Mouse (Mus musculus) gastrocnemius, postnatal 10 days (tissue): ENCODE measurements around the gene Smarcd2. TPM values are rescaled to one million over a fixed set of nuclear protein-coding genes. Genes with fewer than 3 reads are reported as not detected.

Experiments
- DNase-seq: peaks from one replicate; pipeline ENCODE4 v3.0.0; 2021; ENCODE audit warnings: mixed read lengths
- long read RNA-seq, 2 experiments: library from polyadenylated mRNA; stranded (forward); transcript quantifications; one replicate each; pipeline ENCODE4 v2.0.0; 2021
- total RNA-seq, 2 experiments: library from RNA; stranded (reverse); gene quantifications; 2 replicates each; pipeline ENCODE4 v1.2.3; 2021

The Smarcd2 gene
- total RNA-seq = 10 to 100 TPM; 23.6 to 27.3 TPM
- long read RNA-seq, experiment 1, transcript Smarcd2-201 (13 exons, 2,747 nt) = major isoform, 39 of 47 reads
- long read RNA-seq, experiment 1, partial matches to known transcripts = 4 of 47 reads
- long read RNA-seq, experiment 1, other reads (novel, unspliced or antisense) = 3 of 47 reads
- long read RNA-seq, experiment 2, transcript Smarcd2-201 (13 exons, 2,747 nt) = major isoform, 28 of 40 reads
- long read RNA-seq, experiment 2, partial matches to known transcripts = 6 of 40 reads
- long read RNA-seq, experiment 2, other reads (novel, unspliced or antisense) = 4 of 40 reads

DNA sequence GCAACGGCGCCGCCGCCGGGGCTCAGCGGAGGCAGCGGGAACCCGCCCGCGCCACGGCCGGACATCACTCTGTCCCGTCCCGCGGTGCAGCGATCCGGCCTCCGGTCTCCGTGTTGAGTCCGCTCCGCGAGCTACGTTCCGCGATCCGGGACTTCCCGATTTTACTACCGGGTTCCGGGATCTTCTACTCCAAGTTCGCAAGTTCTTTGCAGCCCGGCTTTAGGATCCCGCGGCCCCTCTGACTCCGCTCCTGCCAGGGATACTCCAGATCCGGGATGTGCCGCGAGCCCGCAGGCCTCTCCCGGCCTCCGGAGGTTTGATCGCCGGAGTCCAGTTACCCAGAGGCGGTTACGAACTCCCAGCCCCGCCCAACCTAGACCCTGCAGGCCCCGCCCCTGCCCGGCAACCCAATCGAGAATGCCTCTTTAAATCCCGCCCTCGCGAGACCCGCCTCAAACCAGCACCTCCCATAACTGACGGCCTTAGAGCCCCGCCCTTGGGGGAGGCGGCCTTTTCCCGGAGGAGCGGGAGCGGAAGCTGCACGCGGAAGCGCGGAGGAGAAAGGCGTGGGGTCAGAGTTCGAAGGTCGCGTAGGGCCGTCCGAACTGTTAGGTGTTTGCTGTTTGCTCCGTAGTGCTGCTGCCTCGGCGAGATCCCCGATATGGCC lies at the start of gene Smarcd2:
Smarcd2 (minus strand) TSS at position 329 of the 667 bp plus-strand sequence.
- peak; percentile 97 for DNase-seq

GRCm38 (mm10) chr11:106318406-106319366 lies 45.9 kb upstream of the Smarcd2 start:
- no peak for DNase-seq

DNA sequence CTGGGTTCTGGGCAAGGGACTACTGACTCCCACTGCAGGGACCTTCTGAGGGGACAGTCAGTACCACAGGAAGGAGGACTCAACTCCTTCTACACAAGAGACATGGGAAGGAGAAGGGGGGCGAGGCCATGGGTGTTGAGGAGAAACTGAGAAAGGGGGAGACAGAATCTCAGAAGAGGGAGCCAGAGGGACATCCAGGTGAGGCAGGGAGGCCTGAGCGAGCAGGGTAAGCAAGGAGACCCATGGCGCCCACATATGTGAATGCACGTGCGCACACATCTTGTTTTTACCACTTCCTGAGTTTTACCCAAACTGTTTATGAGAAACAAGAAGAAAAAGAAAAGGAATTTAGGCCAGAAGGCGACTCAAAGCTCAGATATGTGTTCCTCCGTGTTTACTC lies 45.0 kb upstream of the Smarcd2 start:
- no peak for DNase-seq

DNA sequence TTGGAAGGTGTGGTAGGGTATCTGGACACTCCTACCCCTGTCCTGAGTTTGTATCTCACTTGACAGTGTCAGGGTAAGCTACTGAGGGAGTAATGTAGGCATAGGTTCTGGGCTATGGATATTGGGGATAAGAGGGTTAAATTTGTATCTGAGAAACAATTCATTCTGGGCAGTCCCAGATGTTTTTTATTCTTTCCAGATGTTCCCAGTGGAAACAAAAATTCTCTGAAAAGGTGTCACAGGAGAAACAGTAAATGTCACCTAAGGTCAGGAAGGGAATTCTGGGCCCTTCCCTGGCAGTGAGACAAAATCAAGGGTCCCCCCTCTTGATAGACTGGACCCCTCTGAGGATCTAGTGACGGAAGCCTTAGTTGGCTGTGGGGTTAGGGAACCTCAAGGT lies 43.6 kb upstream of the Smarcd2 start:
- DNase-seq = no peak

- DNase-seq = no peak
Measured at GRCm38 (mm10) chr11:106314333-106314812, 41.6 kb upstream of the Smarcd2 start, which contains the start of gene Cd79b. TSS of gene Cd79b (minus strand) at chr11:106314762.

GRCm38 (mm10) chr11:106313533-106313932 lies 40.8 kb upstream of the Smarcd2 start:
- no peak for DNase-seq

DNA sequence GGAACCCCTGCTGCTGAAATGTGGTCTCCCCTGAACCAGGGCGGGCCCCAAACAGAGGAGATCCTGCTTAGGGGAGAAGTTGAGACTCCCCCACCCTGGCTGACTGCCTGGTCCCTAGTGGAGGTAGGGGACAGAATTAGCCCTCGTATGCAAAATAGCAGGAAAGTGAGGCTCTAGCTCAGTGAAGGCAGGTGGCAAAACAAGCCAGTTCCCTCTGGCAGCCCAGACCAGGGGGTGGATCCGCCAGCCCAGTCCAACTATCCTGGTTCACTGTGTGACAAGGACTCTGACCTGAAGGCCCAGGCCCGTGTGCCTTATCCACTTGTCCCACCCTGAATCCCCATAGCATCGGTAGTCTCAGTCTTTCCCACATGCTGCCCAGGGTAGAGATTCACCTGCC lies 37.4 kb upstream of the Smarcd2 start:
- DNase-seq = no peak

GRCm38 (mm10) chr11:106308162-106308561 lies 35.4 kb upstream of the Smarcd2 start:
- no peak for DNase-seq

DNA sequence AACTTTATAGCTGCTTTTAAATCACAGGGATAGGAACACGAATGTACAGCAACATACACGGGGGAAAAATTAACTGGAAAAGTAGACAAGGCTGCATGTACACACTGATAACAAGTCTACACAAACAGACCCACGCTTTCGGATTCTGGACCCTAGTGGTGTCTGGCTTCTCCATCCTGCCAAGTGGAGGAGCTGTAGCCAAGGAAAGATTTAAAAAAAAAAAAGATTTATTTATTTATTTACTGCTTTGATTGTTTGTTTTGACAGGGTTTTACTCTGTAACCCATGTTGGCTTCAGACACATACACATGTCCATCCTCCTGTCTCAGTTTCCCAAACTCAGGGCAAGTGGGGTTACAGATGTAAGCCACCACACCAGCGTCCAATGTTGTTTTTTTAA lies 34.7 kb upstream of the Smarcd2 start:
- DNase-seq = no peak

- DNase-seq = no peak
Measured at GRCm38 (mm10) chr11:106306758-106307157, 34.0 kb upstream of the Smarcd2 start.

- DNase-seq = no peak
Measured at GRCm38 (mm10) chr11:106306065-106306385, 33.3 kb upstream of the Smarcd2 start.

DNA sequence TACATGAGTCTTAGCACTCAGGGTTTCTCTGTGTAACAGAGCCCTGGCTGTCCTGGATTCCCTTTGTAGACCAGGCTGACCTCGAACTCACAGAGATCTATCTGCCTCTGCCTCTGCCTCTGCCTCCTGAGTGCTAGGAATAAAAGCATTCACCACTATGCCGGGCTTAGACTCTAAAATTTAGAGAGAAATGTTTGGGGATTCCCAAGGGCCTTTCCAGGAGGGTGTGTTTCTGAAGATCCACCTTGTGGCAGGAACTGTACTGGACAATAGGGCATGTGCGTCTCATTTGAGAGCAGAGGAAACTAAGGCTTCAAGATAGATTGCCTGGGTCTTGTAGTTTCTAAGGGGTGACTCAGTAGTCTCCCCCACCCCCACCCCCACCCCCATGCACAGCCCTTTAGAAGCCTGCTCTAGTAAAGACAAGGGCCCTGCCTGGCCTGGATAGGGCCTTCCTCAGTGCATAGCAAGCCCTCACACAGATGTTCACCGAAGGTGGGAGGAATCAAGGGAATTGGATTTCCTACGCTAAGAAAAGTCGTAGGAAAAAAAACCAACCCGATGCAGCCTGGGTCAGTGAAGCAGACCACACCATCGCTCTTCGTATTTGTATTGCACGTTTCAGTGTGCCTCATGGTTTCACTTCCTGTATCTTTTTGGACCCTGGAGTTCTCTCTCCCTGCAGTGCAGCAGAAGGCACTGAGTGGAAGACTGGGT lies 32.7 kb upstream of the Smarcd2 start:
- no peak for DNase-seq

DNA sequence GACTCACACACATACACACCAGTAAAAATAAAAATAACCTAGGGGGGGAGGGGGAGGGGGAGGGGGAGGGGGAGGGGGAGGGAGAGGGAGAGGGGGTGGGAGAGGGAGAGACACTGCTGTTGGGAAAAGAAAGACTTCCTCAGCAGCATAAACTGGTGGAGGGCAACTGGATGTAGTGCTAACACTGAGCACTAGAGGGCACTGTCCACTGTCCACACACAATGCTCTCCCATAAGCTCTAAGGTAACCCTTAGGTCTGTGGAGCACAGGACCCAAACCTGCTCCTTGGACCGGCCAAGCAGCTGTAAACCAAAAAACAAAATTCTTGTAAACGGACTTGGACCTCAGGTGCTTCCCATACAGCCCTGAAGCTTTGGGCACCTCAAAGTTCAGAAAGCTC lies 29.9 kb upstream of the Smarcd2 start:
- DNase-seq = peak; percentile 67

DNA sequence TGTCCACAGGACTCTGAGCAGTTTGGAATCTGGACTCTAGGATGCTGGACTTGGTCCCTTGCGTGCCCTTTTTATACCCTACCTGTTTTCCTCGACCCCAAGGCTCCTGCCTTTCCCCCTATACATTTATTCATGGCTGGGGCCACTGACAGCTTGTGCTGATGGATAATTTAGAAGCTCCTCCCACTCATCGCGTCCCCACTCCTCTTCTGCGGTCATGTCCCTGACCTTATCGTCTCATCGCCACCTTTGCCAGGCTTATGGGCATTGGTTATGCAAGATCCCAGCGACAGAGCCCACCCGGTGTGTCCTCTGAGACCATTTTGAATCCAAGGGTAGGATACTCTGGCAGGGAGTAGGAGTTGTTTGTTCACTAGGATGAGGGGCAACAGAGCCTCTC lies 29.0 kb upstream of the Smarcd2 start, which contains the start of gene Gh:
Gh (minus strand) TSS at position 101 of the 400 bp plus-strand sequence.
- no peak for DNase-seq

DNA sequence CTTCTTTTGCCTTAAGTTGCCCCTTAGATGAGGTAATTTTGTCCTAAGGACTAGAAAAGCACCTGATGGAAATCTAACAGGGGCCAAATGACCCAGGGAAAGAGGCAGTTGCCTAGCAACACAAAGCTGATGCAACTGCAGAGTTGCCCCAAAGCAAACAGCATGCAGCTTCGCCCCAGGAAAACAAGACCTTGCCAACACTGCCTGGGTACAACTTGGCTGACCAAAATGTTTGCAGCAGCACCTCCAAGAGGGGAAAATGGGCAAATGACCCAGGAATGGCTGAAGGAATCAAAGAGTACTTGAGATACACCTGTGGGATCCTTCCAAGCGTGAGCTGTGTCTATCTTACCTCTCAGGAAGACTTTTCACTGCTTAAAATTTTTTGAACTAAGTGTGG lies 19.1 kb upstream of the Smarcd2 start:
- DNase-seq = no peak

GRCm38 (mm10) chr11:106290376-106290775 lies 17.6 kb upstream of the Smarcd2 start:
- no peak for DNase-seq

DNA sequence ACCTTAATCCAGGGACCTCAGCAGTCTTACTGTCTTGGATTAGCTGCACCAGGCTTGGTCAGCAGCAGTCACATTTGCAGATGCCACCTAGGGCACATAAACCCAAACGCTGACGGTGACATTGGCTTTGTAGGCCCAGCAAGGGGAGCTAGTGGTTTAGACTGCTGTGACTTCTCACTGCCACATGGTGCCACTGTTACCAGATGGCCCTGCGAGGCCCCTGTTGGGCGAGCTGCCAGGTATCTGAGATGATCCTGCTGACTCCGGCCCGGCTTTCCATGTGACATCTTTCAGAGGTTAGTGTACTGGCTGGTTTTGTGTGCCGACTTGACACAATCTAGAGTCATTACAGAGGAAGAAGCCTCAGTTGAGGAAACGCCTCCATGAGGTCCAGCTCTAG lies 16.6 kb upstream of the Smarcd2 start:
- DNase-seq = peak; percentile 84

GRCm38 (mm10) chr11:106286987-106287386 lies 14.2 kb upstream of the Smarcd2 start:
- no peak for DNase-seq

GRCm38 (mm10) chr11:106286206-106286605 lies 13.4 kb upstream of the Smarcd2 start:
- DNase-seq = no peak

GRCm38 (mm10) chr11:106284126-106284525 lies 11.4 kb upstream of the Smarcd2 start:
- no peak for DNase-seq

DNA sequence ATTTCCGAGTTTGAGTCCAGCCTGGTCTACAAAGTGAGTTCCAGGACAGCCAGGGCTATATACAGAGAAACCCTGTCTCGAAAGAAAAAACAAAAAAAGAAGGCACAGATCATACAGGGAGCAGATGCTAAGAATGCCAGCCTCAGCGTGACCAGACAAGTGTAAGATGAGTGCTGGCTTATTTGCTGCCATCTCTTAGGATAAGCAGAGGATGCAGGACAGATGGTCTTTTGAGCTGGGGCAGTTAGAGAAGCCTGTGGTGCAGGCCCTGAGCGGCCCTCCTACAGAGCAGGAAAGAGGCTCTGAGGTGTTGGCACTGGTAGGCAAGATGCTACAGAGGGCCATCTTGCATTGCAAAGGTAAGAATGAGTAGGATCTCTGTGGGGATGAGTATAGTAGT lies 10.6 kb upstream of the Smarcd2 start:
- DNase-seq = no peak

DNA sequence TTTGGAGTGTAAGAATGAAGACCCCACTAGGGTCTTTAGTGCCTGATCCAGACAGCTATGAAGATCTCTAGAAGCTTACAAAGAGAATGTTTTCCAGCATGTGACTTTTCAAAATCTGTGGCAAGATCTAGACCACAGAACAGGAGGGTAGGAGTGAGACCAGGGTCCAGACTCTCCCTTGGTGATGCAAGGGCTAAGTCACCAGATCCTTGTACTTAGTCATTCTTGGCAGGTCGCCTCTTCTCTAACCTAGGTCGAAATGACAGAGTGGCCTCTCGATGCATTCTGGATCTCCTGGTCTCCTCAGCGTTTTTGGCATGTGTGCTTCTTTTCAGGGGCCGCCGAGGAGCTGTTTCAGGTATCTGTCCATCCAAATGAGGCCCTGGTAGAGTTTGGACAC lies 9.7 kb upstream of the Smarcd2 start:
- DNase-seq = no peak
